Mouse (Mus musculus) embryonic stem cell, embryonic (primary cell): ENCODE data around the gene Adora2b.

ENCODE experiments used
- CTCF ChIA-PET, 4 experiments: fragments of 300-600 bp in 2 of 4; fragments of 350-600 bp in 2 of 4; sonication (Branson Sonifier 250); formaldehyde crosslinking; loops; one replicate each; lab custom pipeline; 2022; ENCODE audit warnings: inconsistent platforms in 2 of 4; lab: Charles Lee
- POLR2A ChIA-PET, 4 experiments: fragments of 300-600 bp in 2 of 4; fragments of 350-600 bp in 2 of 4; sonication (Branson Sonifier 250); formaldehyde crosslinking; loops; one replicate each; lab custom pipeline; 2022; ENCODE audit warnings: antibody characterized with exemption in 4 of 4, inconsistent platforms in 1 of 4; lab: Charles Lee

Gene Adora2b

GRCm38 (mm10) chr11:62284020-62284419, 35.2 kb downstream of the Adora2b start:
- POLR2A ChIA-PET: interaction anchor here (0.6 to 5.2 kb wide), 23 partner anchors 7 to 1836 kb away, joined by 3 to 35 read pairs (median 3); partner anchors contain the start of genes Adora2b (in 1 of the 4) and Ubb (in 1 of the 4)

GRCm38 (mm10) chr11:62285020-62285419, 36.2 kb downstream of the Adora2b start:
- POLR2A ChIA-PET: interaction anchor here in 2 of 4 experiments (0.6 to 1.9 kb wide), 10 partner anchors 8 to 223 kb away, joined by 3 to 8 read pairs (median 4); partner anchors contain the start of gene Adora2b (in 1 of the 2)
- CTCF ChIA-PET: interaction anchor here in 1 of 4 experiments (1.2 kb wide), 1 partner anchor 390 kb away, joined by 4 read pairs; no protein-coding TSS in a partner anchor

More at GRCm38 (mm10) chr11:62284020-62284419, 35.2 kb downstream of the Adora2b start:
- CTCF ChIA-PET: interaction anchor here in 3 of 4 experiments (0.6 to 1.2 kb wide), 5 partner anchors 94 to 391 kb away, joined by 4 to 6 read pairs (median 5); no protein-coding TSS in a partner anchor

- POLR2A ChIA-PET: interaction anchor here in 1 of 4 experiments (3.0 to 3.1 kb wide), 2 partner anchors 10 to 45 kb away, joined by 11 to 15 read pairs; no protein-coding TSS in a partner anchor
- CTCF ChIA-PET: no interaction called here
These were observed 38.9 kb downstream of the Adora2b start for GRCm38 (mm10) chr11:62287700-62288099.

GRCm38 (mm10) chr11:62294121-62294520, 45.3 kb downstream of the Adora2b start:
- ChIA-PET POLR2A (interaction anchor here (0.6 to 2.3 kb wide), 12 partner anchors 9 to 228 kb away, joined by 3 to 12 read pairs (median 3); partner anchors contain the start of genes Ttc19 (in 1 of the 4) and Zswim7 (in 1 of the 4)), CTCF (interaction anchor here in 1 of 4 experiments (0.7 to 1.1 kb wide), 2 partner anchors 415 to 539 kb away, joined by 3 to 4 read pairs; no protein-coding TSS in a partner anchor)

GRCm38 (mm10) chr11:62298883-62299282, 50.1 kb downstream of the Adora2b start:
- ChIA-PET CTCF (interaction anchor here in 1 of 4 experiments (0.9 kb wide), 1 partner anchor 21 kb away, joined by 4 read pairs; no protein-coding TSS in a partner anchor), POLR2A (interaction anchor here in 2 of 4 experiments (1.2 to 2.8 kb wide), 9 partner anchors 8 to 253 kb away, joined by 3 to 15 read pairs (median 6); partner anchors contain the start of genes Ttc19 (in 1 of the 2) and Zswim7 (in 1 of the 2))

GRCm38 (mm10) chr11:62305866-62306265, 57.1 kb downstream of the Adora2b start:
- POLR2A ChIA-PET: interaction anchor here in 1 of 4 experiments (1.0 kb wide), 1 partner anchor 28 kb away, joined by 4 read pairs; no protein-coding TSS in a partner anchor
- CTCF ChIA-PET: no interaction called here

- POLR2A ChIA-PET: interaction anchor here in 1 of 4 experiments (0.6 to 2.0 kb wide), 7 partner anchors 9 to 228 kb away, joined by 3 to 7 read pairs (median 3); no protein-coding TSS in a partner anchor
- CTCF ChIA-PET: no interaction called here
These were observed 60.5 kb downstream of the Adora2b start for GRCm38 (mm10) chr11:62309296-62309695.

- ChIA-PET POLR2A (interaction anchor here in 2 of 4 experiments (0.5 to 1.9 kb wide), 6 partner anchors 8 to 235 kb away, joined by 3 to 7 read pairs (median 4); no protein-coding TSS in a partner anchor), CTCF (no interaction called here)
These were observed 66.2 kb downstream of the Adora2b start for GRCm38 (mm10) chr11:62314984-62315383.
